ENCODE assay signal across 19 mouse cellular contexts in the genomic region with DNA sequence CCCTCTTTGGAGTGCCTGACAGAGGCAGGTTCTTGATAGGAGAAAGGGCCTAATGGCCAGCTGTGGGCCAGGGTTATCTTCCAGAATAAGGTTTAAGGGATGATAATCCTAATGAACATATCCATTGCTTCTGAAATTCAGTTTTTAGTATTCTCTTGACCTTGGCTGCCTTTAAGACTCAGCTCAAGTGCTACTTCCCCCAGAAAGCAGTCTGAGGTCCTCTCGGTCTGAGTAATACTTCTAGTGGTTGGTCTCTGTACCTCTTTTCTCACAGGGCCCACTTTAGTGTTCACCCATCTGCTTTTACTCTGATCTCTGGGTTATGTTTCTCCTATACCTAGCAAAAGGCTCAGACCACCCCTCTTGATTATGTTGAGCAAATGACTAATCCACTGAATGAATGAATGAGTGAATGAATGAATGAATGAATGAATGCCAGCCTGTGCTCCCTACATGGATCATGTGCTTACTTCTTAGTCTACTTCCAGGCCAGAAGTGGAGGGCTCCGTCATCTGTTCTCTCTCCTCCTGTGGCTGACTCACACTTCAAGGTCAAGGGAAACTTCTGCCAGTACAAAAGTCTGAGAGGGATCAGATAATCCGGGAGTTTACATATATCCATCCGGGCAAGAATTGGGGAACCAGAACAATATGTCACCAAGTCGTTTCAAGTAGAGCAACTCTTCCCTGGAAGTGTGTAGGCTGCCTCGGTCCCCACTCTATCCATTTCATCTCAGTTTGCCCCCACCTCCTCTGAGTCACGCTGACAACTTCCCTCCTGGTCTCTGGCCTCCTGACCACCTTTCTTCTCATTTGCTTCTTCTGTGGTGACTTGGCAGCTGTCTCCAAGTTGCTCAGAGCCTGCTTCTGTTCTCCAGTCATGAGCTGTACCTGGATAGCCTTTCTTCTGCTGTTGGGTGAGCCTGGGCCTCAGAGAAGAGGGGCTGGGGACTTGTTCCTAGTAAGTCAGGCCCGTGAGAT. TPM values are rescaled to one million over a fixed set of nuclear protein-coding genes. Genes with fewer than 3 reads are reported as not detected.
DNase-seq lines count a peak whose midpoint lies in the region; ATAC-seq and TF ChIP-seq lines count a peak whose summit lies in the region.
"Had no signal": no experiment of that assay in that cellular context is flagged by ENCODE, and none has a peak within 500 bp of the region (broad histone marks: within the 10 kb centered on the region; RNA-seq: fewer than 3 reads in every experiment).

A gene (plus strand): TSS at position 807 of the 980 bp plus-strand sequence.

- dilution Hi-C loops in CH12.LX (cut with MboI; ENCODE audit: extremely low pct_ligation_motif_present, extremely low pct_unique_long_range_greater_than_20kb, low sequenced_read_pairs): no loop called here

- no peak within 1 kb of the TSS for H3K4me3 ChIP-seq in liver, adult 2 months (ENCODE audit: insufficient read depth, low read depth, low read length)
- H3K4me3 ChIP-seq in CH12.LX (replicated peaks in 1 of 3; ENCODE audit: low read depth in 2 of 3, low read length in 2 of 3, poor library complexity in 1 of 3): no peak within 1 kb of the TSS
- H3K4me3 ChIP-seq in left cerebral cortex, adult 2 months: no peak within 1 kb of the TSS
- H3K4me3 ChIP-seq: embryonic facial prominence, embryonic 15.5 days; heart, embryonic 13.5 days; liver, embryonic 12.5 days; megakaryocyte, embryonic 14.5 days had no signal

- in situ Hi-C loops in CH12.LX (cut with MboI; ENCODE audit: low pct_ligation_motif_present, low pct_unique_long_range_greater_than_20kb, low sequenced_read_pairs): no loop called here

- ATAC-seq in hematopoietic stem cell, adult 5-6 weeks (replicated peaks in 1 of 2; ENCODE audit: insufficient read depth in 1 of 2, low FRiP score in 2 of 2, low TSS enrichment in 1 of 2, low read depth in 1 of 2, poor library complexity in 2 of 2, severe bottlenecking in 2 of 2): peak; percentile 49 to 55
- ATAC-seq in monocyte, adult 5-6 weeks (replicated peaks; ENCODE audit: insufficient number of reproducible peaks, low FRiP score, low TSS enrichment, poor library complexity, severe bottlenecking): peak; percentile 50
- ATAC-seq: inflammation-experienced regulatory T-cells, adult 6 months; liver, embryonic 12.5 days had no signal

- DNase-seq in liver, adult 2 months (ENCODE audit: extremely low read depth, low read depth, low spot score): peak; percentile 4
- no peak for DNase-seq in liver
- DNase-seq in CH12.LX (ENCODE audit: extremely low read depth): peak; percentile 53
- no peak for DNase-seq in cerebellum, postnatal 36 days
- DNase-seq in left cerebral cortex, adult 2 months (ENCODE audit: extremely low spot score in 1 of 2, low spot score in 2 of 2): no peak
- no peak for DNase-seq in left cerebral cortex, adult 11 months (ENCODE audit: low spot score)
- DNase-seq: cerebellum, adult 18-20 months; gastrocnemius, postnatal 25 days; heart, postnatal 4 days; right cerebral cortex, adult 18-20 months had no signal

- H3K9ac ChIP-seq in liver, adult 2 months (ENCODE audit: low read depth, low read length): no peak within 1 kb of the TSS
- H3K9ac ChIP-seq in CH12.LX (ENCODE audit: insufficient read depth, low read depth): peak within 1 kb of the TSS; percentile 1; the same call in 1 of the 2 replicates
- H3K9ac ChIP-seq: embryonic facial prominence, embryonic 15.5 days; heart, embryonic 13.5 days; liver, embryonic 12.5 days had no signal

- no peak for TF ChIP-seq CTCF in liver, adult 2 months (IDR thresholded peaks at IDR 0.05; ENCODE audit: low read depth, low read length)
- no peak for TF ChIP-seq CTCF in CH12.LX (conservative IDR thresholded peaks at IDR 0.05 in 1 of 2, IDR thresholded peaks at IDR 0.05 in 1 of 2; ENCODE audit: low read depth in 2 of 2, low read length in 2 of 2)
- no peak for TF ChIP-seq CTCF in left cerebral cortex, adult 2 months (IDR thresholded peaks at IDR 0.05)

- H3K27ac ChIP-seq in liver, adult 2 months (replicated peaks; ENCODE audit: insufficient read depth, low read depth, low read length): no peak within 1 kb of the TSS
- H3K27ac ChIP-seq in CH12.LX (ENCODE audit: insufficient read depth, low read depth): no peak within 1 kb of the TSS
- H3K27ac ChIP-seq in left cerebral cortex, adult 2 months: no peak within 1 kb of the TSS
- H3K27ac ChIP-seq: embryonic facial prominence, embryonic 15.5 days; liver, embryonic 12.5 days had no signal

- H3K4me2 ChIP-seq in CH12.LX (ENCODE audit: insufficient read depth, low read depth, poor library complexity, severe bottlenecking): no peak within 1 kb of the TSS
- H3K4me2 ChIP-seq: embryonic facial prominence, embryonic 15.5 days; heart, embryonic 13.5 days; liver, embryonic 12.5 days had no signal

- 65% methylated on average over 8 of the region's 8 CpGs for WGBS in liver, adult 2 months

- no peaks in the 10 kb centered on the region for H3K9me3 ChIP-seq in CH12.LX (replicated peaks; ENCODE audit: low read length)
- H3K9me3 ChIP-seq: embryonic facial prominence, embryonic 15.5 days; G1E; heart, embryonic 13.5 days; liver, embryonic 12.5 days; megakaryocyte, embryonic 14.5 days had no signal

- TF ChIP-seq POLR2A in liver, adult 2 months (IDR thresholded peaks at IDR 0.05; ENCODE audit: extremely low read depth, insufficient read depth, low read length): no peak
- TF ChIP-seq POLR2A in CH12.LX (IDR thresholded peaks at IDR 0.05; ENCODE audit: low read depth, low read length): no peak

- H3K27me3 ChIP-seq in liver, adult 2 months (ENCODE audit: control insufficient read depth, insufficient read depth, low read length): no peaks in the 10 kb centered on the region
- H3K27me3 ChIP-seq in CH12.LX (replicated peaks): no peaks in the 10 kb centered on the region
- H3K27me3 ChIP-seq: embryonic facial prominence, embryonic 15.5 days; heart, embryonic 13.5 days; liver, embryonic 12.5 days had no signal

- no peaks in the 10 kb centered on the region for H3K79me2 ChIP-seq in liver, adult 2 months (ENCODE audit: control insufficient read depth, insufficient read depth, low read length)
- H3K79me2 ChIP-seq in CH12.LX (replicated peaks; ENCODE audit: control insufficient read depth, extremely low read depth, insufficient read depth, poor library complexity, severe bottlenecking): no peaks in the 10 kb centered on the region

- no peak for TF ChIP-seq RAD21 in CH12.LX (IDR thresholded peaks at IDR 0.05; ENCODE audit: low read depth, low read length)

- peak; percentile 97 for TF ChIP-seq EP300 in CH12.LX (IDR thresholded peaks at IDR 0.05; ENCODE audit: low read length)

- H3K36me3 ChIP-seq in liver, adult 2 months (ENCODE audit: control insufficient read depth, insufficient read depth, low read length): no peaks in the 10 kb centered on the region
- no peaks in the 10 kb centered on the region for H3K36me3 ChIP-seq in CH12.LX (replicated peaks in 1 of 2; ENCODE audit: control insufficient read depth in 1 of 2, insufficient read depth in 1 of 2, low read length in 1 of 2)
- H3K36me3 ChIP-seq: embryonic facial prominence, embryonic 15.5 days; G1E; heart, embryonic 13.5 days; liver, embryonic 12.5 days had no signal

- intact Hi-C loops in left cerebral cortex, adult 2 months (cut with DNase I): no loop called here

- H3K4me1 ChIP-seq in liver, adult 2 months (ENCODE audit: control insufficient read depth, insufficient read depth, low read length): no peaks in the 10 kb centered on the region; the same call in 1 of the 2 replicates
- H3K4me1 ChIP-seq in CH12.LX (ENCODE audit: control insufficient read depth in 1 of 2, insufficient read depth in 2 of 2): peaks cover 7 to 48% of the 10 kb centered on the region in 2 experiments
- H3K4me1 ChIP-seq: embryonic facial prominence, embryonic 15.5 days had no signal

TF ChIP-seq in CH12.LX, 34 proteins besides CTCF, POLR2A, EP300 and RAD21:
- peak; percentile 64 for TF ChIP-seq CHD2 (IDR thresholded peaks at IDR 0.05; ENCODE audit: low read length)
- peak; percentile 43; the same call in 1 of the 2 replicates for TF ChIP-seq MEF2A (IDR thresholded peaks at IDR 0.05; ENCODE audit: borderline replicate concordance, low read depth, low read length)
- TF ChIP-seq ZC3H11A (IDR thresholded peaks at IDR 0.05; ENCODE audit: low read depth, low read length): no peak
- no peak for TF ChIP-seq ZKSCAN1 (IDR thresholded peaks at IDR 0.05; ENCODE audit: borderline replicate concordance, low read depth, low read length)
- no peak for TF ChIP-seq ZNF384 (IDR thresholded peaks at IDR 0.05; ENCODE audit: low read depth, low read length)
- no peak for TF ChIP-seq NRF1 (IDR thresholded peaks at IDR 0.05; ENCODE audit: low read depth, low read length)
- no peak for TF ChIP-seq KAT2A (IDR thresholded peaks at IDR 0.05; ENCODE audit: insufficient replicate concordance, low read length)
- TF ChIP-seq IRF4 (IDR thresholded peaks at IDR 0.05; ENCODE audit: low read depth, low read length): peak; percentile 96
- no peak for TF ChIP-seq HCFC1 (IDR thresholded peaks at IDR 0.05; ENCODE audit: low read depth, low read length)
- TF ChIP-seq MXI1 (IDR thresholded peaks at IDR 0.05; ENCODE audit: low read depth, low read length): no peak
- TF ChIP-seq MAZ (IDR thresholded peaks at IDR 0.05; ENCODE audit: low read depth, low read length): 0 out of 2 replicates have a peak, but pooled peaks have one; percentile 0
- TF ChIP-seq JUND (conservative IDR thresholded peaks at IDR 0.05; ENCODE audit: low read depth, low read length): peak; percentile 91
- no peak for TF ChIP-seq GABPA (IDR thresholded peaks at IDR 0.05; ENCODE audit: insufficient replicate concordance, low read depth, low read length)
- no peak for TF ChIP-seq TBP (conservative IDR thresholded peaks at IDR 0.05; ENCODE audit: low read depth, low read length)
- peak; percentile 78 for TF ChIP-seq JUN (IDR thresholded peaks at IDR 0.05; ENCODE audit: insufficient read depth, low read depth, low read length)
- 0 out of 2 replicates have a peak, but pooled peaks have one; percentile 73 for TF ChIP-seq RCOR1 (conservative IDR thresholded peaks at IDR 0.05; ENCODE audit: low read depth, low read length)
- TF ChIP-seq TCF12 (IDR thresholded peaks at IDR 0.05; ENCODE audit: low read depth, low read length): peak; percentile 21; the same call in 1 of the 2 replicates

RNA-seq across cellular contexts. Expression of the gene that starts here (rescaled TPM):
- 0.46 and 0.74 TPM in 2 replicates for total RNA-seq in liver, adult 2 months (2014; rRNA removed)
- 0.16 and 0.56 TPM in 2 replicates for polyA plus RNA-seq in liver, adult 2 months (2012; rRNA removed)
- total RNA-seq in CH12.LX (2012; rRNA removed) (0.17 and 0.21 TPM in 2 replicates), CH12.LX (2014; rRNA removed) (0.26 and 0.51 TPM in 2 replicates)
- polyA plus RNA-seq in CH12.LX (2012; ENCODE audit: insufficient read length, low read depth): 0.93 and 0.99 TPM in 2 replicates
- 1.3 and 2.4 TPM in 2 replicates for total RNA-seq in hematopoietic stem cell, adult 5-6 weeks (2017)
- 189 to 316 TPM (median 230 TPM) in 3 replicates for total RNA-seq in monocyte, adult 5-6 weeks (2017)
- under 1 TPM in 1 of 2 experiments, not detected in 1; 0.07 TPM for total RNA-seq in left cerebral cortex, adult 2 months (2021)
- polyA plus RNA-seq: forebrain, embryonic 11.5 days; G1E had no signal

Comparison
In these comparisons a context has a peak if more than half of its experiments do, and no peak if none do; other contexts are left out.
1. RNA of the gene that starts here (total RNA-seq): 189 to 316 TPM in monocyte, adult 5-6 weeks; 1.3 to 2.4 TPM in hematopoietic stem cell, adult 5-6 weeks, 0.46 to 0.74 TPM in liver, adult 2 months, 0.17 to 0.51 TPM in CH12.LX and 0.07 TPM in left cerebral cortex, adult 2 months; every median in the first group is over 10 times any median in the second.
2. Peak in DNase-seq in liver, adult 2 months; RNA of the gene not detected or under 1 TPM.
3. Peak in DNase-seq and H3K9ac ChIP-seq in CH12.LX; RNA of the gene not detected or under 1 TPM.